Mouse (Mus musculus) kidney, postnatal 36 days (tissue): ENCODE data around the gene Zfp106.

Source experiments
- DNase-seq, 2 experiments: peaks; one replicate each; pipeline ENCODE4 v3.0.0; 2021 to 2022; ENCODE audit warnings: mixed read lengths in 2 of 2

Zfp106 gene

GRCm38 (mm10) chr2:120469715-120470114 is 93.9 kb downstream of the Zfp106 start:
- no peak for DNase-seq

- DNase-seq = no peak
These were observed 94.4 kb downstream of the Zfp106 start for GRCm38 (mm10) chr2:120469220-120469619.

- no peak for DNase-seq
These were observed 95.6 kb downstream of the Zfp106 start for GRCm38 (mm10) chr2:120468011-120468410.

GRCm38 (mm10) chr2:120465397-120465785 is 98.3 kb downstream of the Zfp106 start:
- DNase-seq = no peak

- DNase-seq = no peak
These were observed 98.8 kb downstream of the Zfp106 start for GRCm38 (mm10) chr2:120464732-120465396.

- no peak for DNase-seq
These were observed 99.6 kb downstream of the Zfp106 start for GRCm38 (mm10) chr2:120464091-120464490.

- DNase-seq = no peak
These were observed 100.3 kb downstream of the Zfp106 start for GRCm38 (mm10) chr2:120463328-120463727.

- DNase-seq = no peak
These were observed 103.4 kb downstream of the Zfp106 start for GRCm38 (mm10) chr2:120460216-120460615.
